Mouse (Mus musculus) neural tube, embryonic 13.5 days (tissue): ENCODE data around the gene Capn2. TPM values are rescaled to one million over a fixed set of nuclear protein-coding genes. Genes with fewer than 3 reads are reported as not detected.
A peak's percentile ranks its signal among the peaks of the same experiment; 100 is the strongest.

ENCODE experiments used
- ATAC-seq: fragments of 200-750 bp; cut with Nextera tagmentation; 2 replicates; pipeline ENCODE4 v1.8.0; 2017; ENCODE audit warnings: low read depth, mild to moderate bottlenecking, moderate TSS enrichment, moderate library complexity
- H3K27ac ChIP-seq: fragments of 300-500 bp; sonication (generic); replicated peaks from 2 replicates; pipeline ENCODE4 v1.5.1; 2015; ENCODE audit warnings: moderate library complexity, mild to moderate bottlenecking, inconsistent platforms
- H3K27me3 ChIP-seq: fragments of 300-500 bp; sonication (generic); 2 replicates; pipeline ENCODE4 v1.6.1; 2015; ENCODE audit warnings: mild to moderate bottlenecking, inconsistent platforms
- H3K36me3 ChIP-seq: fragments of 300-500 bp; sonication (generic); 2 replicates; pipeline ENCODE4 v1.6.1; 2015; ENCODE audit warnings: mild to moderate bottlenecking, inconsistent platforms
- H3K4me1 ChIP-seq: fragments of 300-500 bp; sonication (generic); replicated peaks from 2 replicates; pipeline ENCODE4 v1.6.1; 2015; ENCODE audit warnings: inconsistent platforms
- H3K4me2 ChIP-seq: fragments of 300-500 bp; sonication (generic); 2 replicates; pipeline ENCODE4 v1.6.1; 2015; ENCODE audit warnings: inconsistent platforms, mild to moderate bottlenecking, moderate library complexity
- H3K4me3 ChIP-seq: fragments of 300-500 bp; sonication (generic); 2 replicates; pipeline ENCODE4 v1.5.1; 2015; ENCODE audit warnings: mild to moderate bottlenecking, inconsistent platforms
- H3K9ac ChIP-seq: fragments of 300-500 bp; sonication (generic); 2 replicates; pipeline ENCODE4 v1.6.1; 2015; ENCODE audit warnings: moderate library complexity, mild to moderate bottlenecking, inconsistent platforms
- H3K9me3 ChIP-seq: fragments of 300-500 bp; sonication (generic); 2 replicates; pipeline ENCODE4 v1.6.1; 2016; ENCODE audit warnings: inconsistent platforms
- WGBS: fragments of 180-500 bp; shearing (Covaris S2); methylation state at CpG from one replicate; pipeline ENCODE4 v1.1.7; 2015; 5-methylcytosine and 5-hydroxymethylcytosine counted together
- polyA plus RNA-seq: library from polyadenylated mRNA; unstranded; fragments of >200 nt; fragmentation: Nextera tagmentation; extraction: Ambion mirVana; gene quantifications from 2 replicates; pipeline ENCODE4 v1.2.1, GENCODE M21; 2015

The Capn2 gene
- polyA plus RNA-seq, 1 experiment from 2014 or later = 95.5 TPM

- H3K36me3 ChIP-seq = peaks cover 45% of the 10 kb centered on the region
- H3K9me3 ChIP-seq = no peaks in the 10 kb centered on the region
- H3K4me1 ChIP-seq = peaks cover 20% of the 10 kb centered on the region
- no peak overlapping the region for H3K27ac ChIP-seq
- H3K4me2 ChIP-seq = no peak overlapping the region
- H3K4me3 ChIP-seq = no peak overlapping the region
- ATAC-seq = no peak
- no peaks in the 10 kb centered on the region for H3K27me3 ChIP-seq
- H3K9ac ChIP-seq = 0 out of 2 replicates have a peak overlapping the region, but pooled peaks have one; percentile 17
- 82% methylated on average over 10 of the region's 10 CpGs for WGBS
Measured at GRCm38 (mm10) chr1:182509110-182509797, 8.2 kb downstream of the Capn2 start.

- 65% methylated on average over 7 of the region's 7 CpGs for WGBS
- Histone ChIP-seq H3K9ac (no peak overlapping the region), H3K4me2 (no peak overlapping the region), H3K27me3 (no peaks in the 10 kb centered on the region), H3K9me3 (no peaks in the 10 kb centered on the region), H3K36me3 (peaks cover 41% of the 10 kb centered on the region), H3K4me1 (peaks cover 27% of the 10 kb centered on the region), H3K27ac (0 out of 2 replicates have a peak overlapping the region, but pooled peaks have one; percentile 4), H3K4me3 (no peak overlapping the region)
- ATAC-seq = no peak
Measured at GRCm38 (mm10) chr1:182506229-182506986, 11.0 kb downstream of the Capn2 start.

GRCm38 (mm10) chr1:182505291-182505690 lies 12.1 kb downstream of the Capn2 start:
- ATAC-seq = no peak

DNA sequence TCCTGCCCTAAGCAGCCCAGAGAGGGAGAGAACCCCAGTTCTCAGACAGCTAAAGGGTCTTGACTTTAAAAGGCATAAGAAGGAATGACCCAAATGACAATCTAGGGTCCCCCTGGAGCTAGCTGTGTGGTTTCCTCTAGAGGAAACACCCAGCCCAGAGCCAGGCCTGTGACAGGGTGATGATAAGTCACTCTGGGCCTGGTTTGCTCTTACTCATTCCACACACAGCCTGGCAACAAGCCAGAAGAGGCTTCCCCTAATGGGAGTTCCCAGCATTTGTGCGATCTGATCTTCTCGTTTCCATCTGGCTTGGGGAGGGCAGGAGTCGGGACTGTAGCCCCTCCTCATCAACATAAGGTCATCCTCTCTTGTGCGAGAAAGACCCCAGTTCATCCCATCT lies 13.2 kb downstream of the Capn2 start:
- peak; percentile 64; the same call in 1 of the 2 replicates for ATAC-seq

More at GRCm38 (mm10) chr1:182505291-182505690, 12.1 kb downstream of the Capn2 start:
- H3K9me3 ChIP-seq = no peaks in the 10 kb centered on the region
- peaks cover 30% of the 10 kb centered on the region for H3K36me3 ChIP-seq
- H3K4me1 ChIP-seq = peaks cover 28% of the 10 kb centered on the region
- no peaks in the 10 kb centered on the region for H3K27me3 ChIP-seq
- H3K4me2 ChIP-seq = no peak overlapping the region
- no peak overlapping the region for H3K4me3 ChIP-seq
- WGBS = 91% methylated on average over 3 of the region's 3 CpGs
- no peak overlapping the region for H3K9ac ChIP-seq
- H3K27ac ChIP-seq = no peak overlapping the region

GRCm38 (mm10) chr1:182503206-182503900 lies 14.1 kb downstream of the Capn2 start:
- 83% methylated on average over 13 of the region's 13 CpGs for WGBS
- Histone ChIP-seq H3K4me2 (no peak overlapping the region), H3K27me3 (no peaks in the 10 kb centered on the region), H3K4me3 (no peak overlapping the region), H3K9ac (no peak overlapping the region), H3K9me3 (no peaks in the 10 kb centered on the region), H3K36me3 (peaks cover 11% of the 10 kb centered on the region), H3K4me1 (peaks cover 36% of the 10 kb centered on the region), H3K27ac (no peak overlapping the region)
- ATAC-seq = no peak

More for the DNA sequence above, 13.2 kb downstream of the Capn2 start:
- Histone ChIP-seq H3K9ac (no peak overlapping the region), H3K27ac (peak overlapping the region; percentile 30), H3K36me3 (peaks cover 19% of the 10 kb centered on the region), H3K9me3 (no peaks in the 10 kb centered on the region), H3K27me3 (no peaks in the 10 kb centered on the region), H3K4me3 (no peak overlapping the region), H3K4me2 (no peak overlapping the region), H3K4me1 (peaks cover 33% of the 10 kb centered on the region)
- WGBS = 17% methylated on average over 4 of the region's 4 CpGs

- no peak overlapping the region for H3K9ac ChIP-seq
- H3K9me3 ChIP-seq = no peaks in the 10 kb centered on the region
- peaks cover 36% of the 10 kb centered on the region for H3K4me1 ChIP-seq
- no peak overlapping the region for H3K27ac ChIP-seq
- H3K4me2 ChIP-seq = no peak overlapping the region
- WGBS = 87% methylated on average over 7 of the region's 7 CpGs
- H3K27me3 ChIP-seq = no peaks in the 10 kb centered on the region
- H3K4me3 ChIP-seq = no peak overlapping the region
- no peak for ATAC-seq
- peaks cover 11% of the 10 kb centered on the region for H3K36me3 ChIP-seq
Measured at GRCm38 (mm10) chr1:182502491-182503050, 14.8 kb downstream of the Capn2 start.

DNA sequence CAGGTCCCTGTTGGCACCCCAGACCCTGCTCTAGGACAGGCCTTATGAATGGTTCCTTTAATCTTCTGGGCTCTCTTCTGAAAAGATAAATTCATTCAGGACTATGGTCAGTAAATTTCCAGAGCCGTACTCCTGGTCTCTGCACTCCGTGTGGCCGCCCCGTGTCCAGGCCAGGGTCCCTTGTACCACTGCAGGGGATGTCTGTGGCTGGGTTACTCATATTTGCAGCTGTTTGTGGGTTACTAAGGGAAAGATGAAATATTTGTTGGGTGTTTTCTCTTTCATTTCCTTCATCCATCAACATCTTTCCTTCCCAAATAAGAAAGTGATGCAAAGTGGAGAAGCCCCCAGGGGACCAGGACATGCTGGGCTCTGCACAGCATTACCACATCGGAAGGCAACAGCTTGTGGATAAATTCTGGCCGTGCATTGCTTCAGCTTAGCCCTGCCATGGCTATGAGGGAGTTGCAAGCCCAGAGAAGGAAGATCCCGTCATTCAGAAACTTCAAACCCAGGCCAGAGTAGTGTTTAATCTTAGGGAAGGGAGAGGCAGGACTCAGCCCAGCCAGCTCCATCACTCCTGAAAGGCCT lies 15.5 kb downstream of the Capn2 start:
- no peak overlapping the region for H3K9ac ChIP-seq
- no peaks in the 10 kb centered on the region for H3K9me3 ChIP-seq
- WGBS = 86% methylated on average over 7 of the region's 7 CpGs
- no peaks in the 10 kb centered on the region for H3K27me3 ChIP-seq
- H3K4me2 ChIP-seq = no peak overlapping the region
- H3K4me3 ChIP-seq = no peak overlapping the region
- H3K36me3 ChIP-seq = peaks cover 11% of the 10 kb centered on the region
- peaks cover 36% of the 10 kb centered on the region for H3K4me1 ChIP-seq
- H3K27ac ChIP-seq = no peak overlapping the region
- ATAC-seq = no peak

DNA sequence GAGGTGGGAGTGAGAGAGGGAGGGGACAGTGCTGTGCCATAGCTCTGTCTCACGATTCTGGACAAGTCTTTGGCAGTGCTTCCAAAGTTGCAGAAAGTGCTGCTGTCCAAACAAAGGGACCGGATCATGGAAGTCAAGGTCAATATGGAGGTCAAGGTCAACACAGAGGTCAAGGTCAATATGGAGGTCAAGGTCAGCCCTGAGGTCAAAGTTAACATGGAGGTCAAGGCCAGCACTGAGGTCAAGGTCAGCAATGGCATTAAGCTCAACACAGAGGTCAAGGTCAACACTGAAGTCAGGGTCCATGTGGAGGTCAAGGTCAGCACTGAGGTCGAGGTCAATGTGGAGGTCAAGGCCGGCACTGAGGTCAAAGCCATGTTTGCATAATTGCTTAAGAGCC lies 16.6 kb downstream of the Capn2 start:
- 89% methylated on average over 4 of the region's 4 CpGs for WGBS
- no peak overlapping the region for H3K27ac ChIP-seq
- no peak for ATAC-seq

GRCm38 (mm10) chr1:182500224-182500623 lies 17.2 kb downstream of the Capn2 start:
- peaks cover 10% of the 10 kb centered on the region; the same call in 1 of the 2 replicates for H3K36me3 ChIP-seq
- H3K27ac ChIP-seq = 0 out of 2 replicates have a peak overlapping the region, but pooled peaks have one; percentile 33
- no peak overlapping the region for H3K9ac ChIP-seq
- WGBS = 73% methylated on average over 4 of the region's 4 CpGs
- H3K27me3 ChIP-seq = no peaks in the 10 kb centered on the region
- no peaks in the 10 kb centered on the region for H3K9me3 ChIP-seq
- peaks cover 36% of the 10 kb centered on the region for H3K4me1 ChIP-seq
- no peak overlapping the region for H3K4me2 ChIP-seq
- no peak for ATAC-seq
- no peak overlapping the region for H3K4me3 ChIP-seq

More for the DNA sequence above, 16.6 kb downstream of the Capn2 start:
- Histone ChIP-seq H3K4me1 (peaks cover 36% of the 10 kb centered on the region), H3K36me3 (peaks cover 11% of the 10 kb centered on the region), H3K9me3 (no peaks in the 10 kb centered on the region), H3K4me3 (no peak overlapping the region), H3K4me2 (no peak overlapping the region), H3K27me3 (no peaks in the 10 kb centered on the region), H3K9ac (no peak overlapping the region)

GRCm38 (mm10) chr1:182499443-182500089 lies 17.8 kb downstream of the Capn2 start:
- Histone ChIP-seq H3K36me3 (peaks cover 6% of the 10 kb centered on the region; the same call in 1 of the 2 replicates), H3K4me3 (no peak overlapping the region), H3K9me3 (no peaks in the 10 kb centered on the region), H3K4me1 (peaks cover 37% of the 10 kb centered on the region), H3K9ac (no peak overlapping the region), H3K27ac (no peak overlapping the region), H3K27me3 (no peaks in the 10 kb centered on the region), H3K4me2 (no peak overlapping the region)
- ATAC-seq = no peak
- 66% methylated on average over 9 of the region's 9 CpGs for WGBS

- ATAC-seq = no peak
Measured at GRCm38 (mm10) chr1:182497736-182498135, 19.7 kb downstream of the Capn2 start.

More at GRCm38 (mm10) chr1:182497736-182498135, 19.7 kb downstream of the Capn2 start:
- H3K4me1 ChIP-seq = peaks cover 35% of the 10 kb centered on the region
- H3K4me3 ChIP-seq = no peak overlapping the region
- no peaks in the 10 kb centered on the region for H3K9me3 ChIP-seq
- no peak overlapping the region for H3K27ac ChIP-seq
- H3K36me3 ChIP-seq = peaks cover 6% of the 10 kb centered on the region; the same call in 1 of the 2 replicates
- WGBS = 67% methylated on average over 4 of the region's 4 CpGs
- H3K4me2 ChIP-seq = no peak overlapping the region
- no peak overlapping the region for H3K9ac ChIP-seq
- H3K27me3 ChIP-seq = no peaks in the 10 kb centered on the region
